ENCODE assay signal across 8 mouse cellular contexts in genomic region chr16:4879708-4880124, GRCm38 (mm10). TPM values are rescaled to one million over a fixed set of nuclear protein-coding genes. Genes with fewer than 3 reads are reported as not detected.
A peak's percentile ranks its signal among the peaks of the same experiment; 100 is the strongest.
DNase-seq lines count a peak whose midpoint lies in the region; ATAC-seq and TF ChIP-seq lines count a peak whose summit lies in the region.

No protein-coding gene starts in this region.

- peak overlapping the region; percentile 93 for H3K4me2 ChIP-seq in heart, embryonic 11.5 days
- peak overlapping the region; percentile 70 for H3K4me2 ChIP-seq in kidney, embryonic 16.5 days (replicated peaks; ENCODE audit: low read depth, low read length)

- peak overlapping the region; percentile 80 for H3K4me3 ChIP-seq in C2C12 (ENCODE audit: insufficient read depth, poor library complexity, severe bottlenecking)
- H3K4me3 ChIP-seq in heart, embryonic 11.5 days (ENCODE audit: low read depth, low read length) = peak overlapping the region; percentile 87
- H3K4me3 ChIP-seq in kidney, embryonic 16.5 days (ENCODE audit: low read length) = peak overlapping the region; percentile 90
- H3K4me3 ChIP-seq in liver, adult 2 months (ENCODE audit: insufficient read depth, low read depth, low read length) = peak overlapping the region; percentile 76

- peak; percentile 89 for TF ChIP-seq POLR2A in brain, embryonic 14.5 days (IDR thresholded peaks at IDR 0.05; ENCODE audit: borderline replicate concordance, extremely low read depth, insufficient read depth, insufficient read length, poor library complexity, severe bottlenecking)
- TF ChIP-seq POLR2A in liver, adult 2 months (IDR thresholded peaks at IDR 0.05; ENCODE audit: extremely low read depth, insufficient read depth, low read length) = peak; percentile 97

- H3ac ChIP-seq in C2C12 (ENCODE audit: control insufficient read depth, insufficient read length, low read depth) = peak overlapping the region; percentile 96

- H3K27ac ChIP-seq in heart, embryonic 11.5 days (ENCODE audit: low read depth, low read length) = peak overlapping the region; percentile 100
- H3K27ac ChIP-seq in kidney, embryonic 16.5 days (ENCODE audit: low read length) = peak overlapping the region; percentile 100
- H3K27ac ChIP-seq in liver, adult 2 months (replicated peaks; ENCODE audit: insufficient read depth, low read depth, low read length) = peak overlapping the region; percentile 98

- peaks cover 18% of the 10 kb centered on the region for H3K79me3 ChIP-seq in C2C12 (ENCODE audit: low read depth)

- peak; percentile 77 for ATAC-seq in erythroblast, adult 5-6 weeks (replicated peaks; ENCODE audit: low FRiP score, poor library complexity, severe bottlenecking)
- peak; percentile 69 for ATAC-seq in heart, embryonic 11.5 days (replicated peaks; ENCODE audit: insufficient number of reproducible peaks, low FRiP score, low TSS enrichment)
- ATAC-seq in kidney, embryonic 16.5 days (ENCODE audit: low FRiP score, low TSS enrichment) = peak; percentile 79
- peak; percentile 59 for ATAC-seq in monocyte, adult 5-6 weeks (replicated peaks; ENCODE audit: insufficient number of reproducible peaks, low FRiP score, low TSS enrichment, poor library complexity, severe bottlenecking)

- peaks cover 16% of the 10 kb centered on the region for H3K36me3 ChIP-seq in C2C12 (ENCODE audit: control insufficient read depth, insufficient read depth)
- peaks cover 3% of the 10 kb centered on the region for H3K36me3 ChIP-seq in heart, embryonic 11.5 days (ENCODE audit: control insufficient read depth, insufficient read depth, low read length)
- H3K36me3 ChIP-seq in kidney, embryonic 16.5 days (ENCODE audit: insufficient read depth, low read length) = peaks cover 19% of the 10 kb centered on the region
- H3K36me3 ChIP-seq in liver, adult 2 months (ENCODE audit: control insufficient read depth, insufficient read depth, low read length) = peaks cover 1% of the 10 kb centered on the region; the same call in 1 of the 2 replicates

- H3K4me1 ChIP-seq in heart, embryonic 11.5 days (ENCODE audit: control insufficient read depth, insufficient read depth, low read length) = peaks cover 29% of the 10 kb centered on the region
- peaks cover 39% of the 10 kb centered on the region for H3K4me1 ChIP-seq in kidney, embryonic 16.5 days (ENCODE audit: insufficient read depth, low read length)
- H3K4me1 ChIP-seq in liver, adult 2 months (ENCODE audit: control insufficient read depth, insufficient read depth, low read length) = peaks cover 27% of the 10 kb centered on the region

- peak; percentile 94 for DNase-seq in brain, embryonic 14.5 days (ENCODE audit: low read depth)
- peak; percentile 71 for DNase-seq in liver, adult 2 months (ENCODE audit: extremely low read depth, low read depth, low spot score)
- DNase-seq in spleen, postnatal 36 days (ENCODE audit: low spot score in 2 of 2) = peak; percentile 89 to 90

- under 1% methylated on average over 40 of the region's 40 CpGs for WGBS in heart, embryonic 11.5 days (ENCODE audit: insufficient replicate concordance)
- under 1% methylated on average over 40 of the region's 40 CpGs for WGBS in kidney, embryonic 16.5 days
- WGBS in liver, adult 2 months = under 1% methylated on average over 40 of the region's 40 CpGs

- H3K79me2 ChIP-seq in C2C12 (ENCODE audit: control insufficient read depth, insufficient read depth) = peaks cover 38% of the 10 kb centered on the region
- H3K79me2 ChIP-seq in liver, adult 2 months (ENCODE audit: control insufficient read depth, insufficient read depth, low read length) = peaks cover 20% of the 10 kb centered on the region; the same call in 1 of the 2 replicates

- peak overlapping the region; percentile 96 for H3K9ac ChIP-seq in heart, embryonic 11.5 days (ENCODE audit: low read depth, low read length)
- H3K9ac ChIP-seq in kidney, embryonic 16.5 days (replicated peaks; ENCODE audit: low read length) = peak overlapping the region; percentile 90
- peak overlapping the region; percentile 93 for H3K9ac ChIP-seq in liver, adult 2 months (ENCODE audit: low read depth, low read length)

- TF ChIP-seq CTCF in C2C12 (IDR thresholded peaks at IDR 0.05; ENCODE audit: control insufficient read depth, insufficient read depth, insufficient read length) = peak; percentile 81
- TF ChIP-seq CTCF in brain, embryonic 14.5 days (IDR thresholded peaks at IDR 0.05; ENCODE audit: borderline replicate concordance, extremely low read depth, insufficient read depth, insufficient read length) = no peak
- peak; percentile 38; the same call in 1 of the 2 replicates for TF ChIP-seq CTCF in liver, adult 2 months (IDR thresholded peaks at IDR 0.05; ENCODE audit: low read depth, low read length)

- H3K27me3 ChIP-seq in C2C12 (ENCODE audit: control insufficient read depth, insufficient read depth, insufficient read length) = no peaks in the 10 kb centered on the region
- no peaks in the 10 kb centered on the region for H3K27me3 ChIP-seq in heart, embryonic 11.5 days (ENCODE audit: control insufficient read depth, insufficient read depth, low read length)
- no peaks in the 10 kb centered on the region for H3K27me3 ChIP-seq in kidney, embryonic 16.5 days (ENCODE audit: insufficient read depth, low read length)
- no peaks in the 10 kb centered on the region for H3K27me3 ChIP-seq in liver, adult 2 months (ENCODE audit: control insufficient read depth, insufficient read depth, low read length)

- no peaks in the 10 kb centered on the region for H3K9me3 ChIP-seq in heart, embryonic 11.5 days (replicated peaks; ENCODE audit: control insufficient read depth, low read length)
- H3K9me3 ChIP-seq in kidney, embryonic 16.5 days (ENCODE audit: low read length) = no peaks in the 10 kb centered on the region

TF ChIP-seq in C2C12, 6 proteins besides CTCF, POLR2A, EP300 and RAD21:
- no peak for TF ChIP-seq USF1 (IDR thresholded peaks at IDR 0.05; ENCODE audit: low read depth)
- no peak for TF ChIP-seq MYOG (IDR thresholded peaks at IDR 0.05; ENCODE audit: control insufficient read depth, extremely low read depth, insufficient read length)
- TF ChIP-seq CEBPB (IDR thresholded peaks at IDR 0.05; ENCODE audit: low read depth) = no peak
- TF ChIP-seq MYOD1 (IDR thresholded peaks at IDR 0.05; ENCODE audit: control insufficient read depth, insufficient read length, low read depth) = no peak
- TF ChIP-seq FOSL1 (IDR thresholded peaks at IDR 0.05; ENCODE audit: insufficient read depth, low read length, poor library complexity, severe bottlenecking) = no peak
- peak; percentile 64 for TF ChIP-seq MAX (IDR thresholded peaks at IDR 0.05)
TF ChIP-seq in C2C12: peak in this region for 1.

RNA-seq across cellular contexts. Expression of gene Ubald1, which starts 0.4 kb away (rescaled TPM):
- polyA plus RNA-seq in C2C12 (2012; fragmentation: generic; extraction: Trizol) = 63.2 TPM
- polyA plus RNA-seq in brain, embryonic 14.5 days (2012; rRNA removed) = 25.7 and 46.5 TPM in 2 replicates
- 26.8 and 39.6 TPM in 2 replicates for total RNA-seq in erythroblast, adult 5-6 weeks (2015; ENCODE audit: low replicate concordance)
- total RNA-seq in erythroblast, adult 5-6 weeks (2017; ENCODE audit: low replicate concordance) = 9.5 and 18.3 TPM in 2 replicates
- polyA plus RNA-seq in heart, embryonic 11.5 days (2014; fragmentation: Nextera tagmentation; extraction: Ambion mirVana) = 27.4 and 28.8 TPM in 2 replicates
- 36.2 and 40.4 TPM in 2 replicates for polyA plus RNA-seq in kidney, embryonic 16.5 days (2015; fragmentation: Nextera tagmentation; extraction: Ambion mirVana)
- 4.0 and 7.1 TPM in 2 replicates for total RNA-seq in liver, adult 2 months (2014; rRNA removed)
- 13.6 and 15.5 TPM in 2 replicates for polyA plus RNA-seq in liver, adult 2 months (2012; rRNA removed)
- total RNA-seq in monocyte, adult 5-6 weeks (2017) = 11.3 to 32.6 TPM (median 13.8 TPM) in 3 replicates

RNA-seq across cellular contexts. Expression of gene Mgrn1, which starts 6.3 kb away (rescaled TPM):
- polyA plus RNA-seq in C2C12 (2012; fragmentation: generic; extraction: Trizol) = 50.3 TPM
- 152 and 169 TPM in 2 replicates for polyA plus RNA-seq in brain, embryonic 14.5 days (2012; rRNA removed)
- total RNA-seq in erythroblast, adult 5-6 weeks (2015; ENCODE audit: low replicate concordance) = 5.9 and 6.5 TPM in 2 replicates
- 2.0 and 3.3 TPM in 2 replicates for total RNA-seq in erythroblast, adult 5-6 weeks (2017; ENCODE audit: low replicate concordance)
- 96.8 and 112 TPM in 2 replicates for polyA plus RNA-seq in heart, embryonic 11.5 days (2014; fragmentation: Nextera tagmentation; extraction: Ambion mirVana)
- polyA plus RNA-seq in kidney, embryonic 16.5 days (2015; fragmentation: Nextera tagmentation; extraction: Ambion mirVana) = 113 and 117 TPM in 2 replicates
- total RNA-seq in liver, adult 2 months (2014; rRNA removed) = 28.2 and 42.8 TPM in 2 replicates
- polyA plus RNA-seq in liver, adult 2 months (2012; rRNA removed) = 59.0 and 71.0 TPM in 2 replicates
- 29.3 to 42.2 TPM (median 41.6 TPM) in 3 replicates for total RNA-seq in monocyte, adult 5-6 weeks (2017)

RNA-seq across cellular contexts. Expression of gene 4930562C15Rik, which starts 44.5 kb away (rescaled TPM):
- polyA plus RNA-seq in C2C12 (2012; fragmentation: generic; extraction: Trizol) = 0.14 TPM
- not detected in 2 replicates for polyA plus RNA-seq in brain, embryonic 14.5 days (2012; rRNA removed)
- total RNA-seq in erythroblast, adult 5-6 weeks (2015; ENCODE audit: low replicate concordance) = not detected in 2 replicates
- 0.42 TPM in 1 of 2 replicates, not detected in the other for total RNA-seq in erythroblast, adult 5-6 weeks (2017; ENCODE audit: low replicate concordance)
- polyA plus RNA-seq in heart, embryonic 11.5 days (2014; fragmentation: Nextera tagmentation; extraction: Ambion mirVana) = 0.25 and 0.79 TPM in 2 replicates
- polyA plus RNA-seq in kidney, embryonic 16.5 days (2015; fragmentation: Nextera tagmentation; extraction: Ambion mirVana) = 0.30 and 0.85 TPM in 2 replicates
- not detected in 2 replicates for total RNA-seq in liver, adult 2 months (2014; rRNA removed)
- not detected in 2 replicates for polyA plus RNA-seq in liver, adult 2 months (2012; rRNA removed)
- total RNA-seq in monocyte, adult 5-6 weeks (2017) = 1.3 TPM in 1 of 3 replicates, not detected in the others

RNA-seq across cellular contexts. Expression of gene Nudt16l1, which starts 58.8 kb away (rescaled TPM):
- polyA plus RNA-seq in C2C12 (2012; fragmentation: generic; extraction: Trizol) = 59.6 TPM
- polyA plus RNA-seq in brain, embryonic 14.5 days (2012; rRNA removed) = 102 and 141 TPM in 2 replicates
- total RNA-seq in erythroblast, adult 5-6 weeks (2015; ENCODE audit: low replicate concordance) = 5.0 and 6.9 TPM in 2 replicates
- 0.51 and 2.2 TPM in 2 replicates for total RNA-seq in erythroblast, adult 5-6 weeks (2017; ENCODE audit: low replicate concordance)
- polyA plus RNA-seq in heart, embryonic 11.5 days (2014; fragmentation: Nextera tagmentation; extraction: Ambion mirVana) = 102 and 106 TPM in 2 replicates
- 171 and 187 TPM in 2 replicates for polyA plus RNA-seq in kidney, embryonic 16.5 days (2015; fragmentation: Nextera tagmentation; extraction: Ambion mirVana)
- total RNA-seq in liver, adult 2 months (2014; rRNA removed) = 12.2 and 16.2 TPM in 2 replicates
- polyA plus RNA-seq in liver, adult 2 months (2012; rRNA removed) = 53.5 and 57.0 TPM in 2 replicates
- total RNA-seq in monocyte, adult 5-6 weeks (2017) = 12.0 to 18.7 TPM (median 17.1 TPM) in 3 replicates

Comparison
In these comparisons a context has a peak if more than half of its experiments do, and no peak if none do; other contexts are left out.
1. Peak in every context shown above with its lines: DNase-seq, ATAC-seq, H3K4me3 ChIP-seq and H3K27ac ChIP-seq.